Mouse (Mus musculus) WW6 (cell line): Measurements from ENCODE around the gene Proser3.

Source experiments
- DNase-seq: peaks from one replicate; pipeline ENCODE4 v3.0.0-alpha.2; 2013; ENCODE audit warnings: low read depth, low spot score

Gene Proser3

DNA sequence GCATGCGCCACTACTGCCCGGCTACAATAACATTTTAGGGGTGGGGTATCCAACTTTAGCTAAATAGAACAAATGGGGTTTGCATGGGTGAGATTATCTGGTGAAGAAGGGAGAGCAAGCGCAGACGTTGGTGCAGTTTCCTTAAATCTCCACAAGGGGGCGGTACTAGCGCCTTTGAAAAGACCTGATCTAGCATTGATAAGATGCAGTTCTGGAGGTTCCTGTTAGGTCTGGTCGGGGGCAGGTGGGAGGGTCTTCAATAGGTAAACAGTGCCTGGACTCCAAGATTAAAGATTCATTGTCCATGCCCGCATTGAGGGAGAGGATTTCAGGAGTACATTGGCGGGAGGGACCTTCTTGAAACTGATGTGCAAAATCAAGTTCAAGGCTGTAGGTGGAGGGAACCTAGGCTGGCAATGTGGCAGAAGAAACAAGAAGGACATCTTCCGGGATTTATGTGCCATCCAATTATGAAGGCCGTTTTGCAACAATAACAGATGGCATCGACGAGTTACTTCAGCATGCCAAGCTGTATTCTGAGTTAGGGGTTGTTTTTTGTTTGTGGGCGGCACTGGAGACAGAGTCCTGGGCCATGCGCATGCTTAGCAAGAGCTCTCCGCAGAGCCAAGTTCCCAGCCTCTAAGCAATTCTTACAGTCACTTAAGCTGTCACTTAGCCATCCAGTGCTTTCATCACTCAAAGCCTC lies 61.7 kb downstream of the Proser3 start:
- DNase-seq = no peak
